Mouse (Mus musculus) heart, adult 2 months (tissue): ENCODE results near the gene Gucd1. TPM values are rescaled to one million over a fixed set of nuclear protein-coding genes. Genes with fewer than 3 reads are reported as not detected.

Experiments used
- DNase-seq, 2 experiments: peaks; one replicate each; pipeline ENCODE4 v3.0.0; 2021
- H3K27ac ChIP-seq: fragments of 200-600 bp; 2 replicates; pipeline ENCODE4 v1.8.1; 2022
- H3K27me3 ChIP-seq: fragments of 200-500 bp; 2 replicates; pipeline ENCODE4 v1.6.1; 2012; ENCODE audit warnings: mild to moderate bottlenecking, low read length, inconsistent platforms, mixed read lengths; ENCODE audit not compliant: control insufficient read depth, insufficient read depth
- H3K36me3 ChIP-seq: fragments of 200-500 bp; 2 replicates; pipeline ENCODE4 v1.6.1; 2012; ENCODE audit warnings: low read length, inconsistent platforms; ENCODE audit not compliant: control insufficient read depth, insufficient read depth
- H3K4me1 ChIP-seq: fragments of 200-500 bp; 2 replicates; pipeline ENCODE4 v1.6.1; 2011; ENCODE audit warnings: low read length; ENCODE audit not compliant: control insufficient read depth, insufficient read depth
- H3K4me3 ChIP-seq: fragments of 200-600 bp; 2 replicates; pipeline ENCODE4 v1.8.1; 2022
- H3K79me2 ChIP-seq: fragments of 200-500 bp; replicated peaks from 2 replicates; pipeline ENCODE4 v1.6.1; 2012; ENCODE audit warnings: mild to moderate bottlenecking, inconsistent platforms, low read length, moderate library complexity, mixed read lengths; ENCODE audit not compliant: control insufficient read depth, insufficient read depth
- H3K9ac ChIP-seq: fragments of 200-500 bp; 2 replicates; pipeline ENCODE4 v1.6.1; 2012; ENCODE audit warnings: low read depth, mild to moderate bottlenecking, control low read depth, inconsistent platforms, low read length, mixed read lengths
- CTCF ChIP-seq: fragments of 200-600 bp; IDR thresholded peaks from 2 replicates; pipeline ENCODE4 v1.8.1; 2022; ENCODE audit warnings: antibody characterized with exemption, mild to moderate bottlenecking, moderate library complexity
- EP300 ChIP-seq: fragments of 200-500 bp; IDR thresholded peaks from 2 replicates; pipeline ENCODE4 v1.6.1; 2011; ENCODE audit warnings: low read depth, low read length, control low read depth; ENCODE audit not compliant: insufficient read depth
- POLR2A ChIP-seq: fragments of 200-500 bp; IDR thresholded peaks from 2 replicates; pipeline ENCODE4 v1.6.1; 2011; ENCODE audit warnings: mild to moderate bottlenecking, low read depth, low read length, control low read depth; ENCODE audit not compliant: insufficient read depth
- whole genome bisulfite sequencing: fragments of 180-500 bp; shearing (Covaris S2); methylation state at CpG from one replicate; pipeline ENCODE4 v1.1.7; 2018; 5-methylcytosine and 5-hydroxymethylcytosine counted together
- intact Hi-C: fragments of 180-260 bp; cut with DNase I; formaldehyde crosslinking; loops from one replicate; pipeline ENCODE4 v1.15.1; 2025
- polyA plus RNA-seq: library from polyadenylated mRNA; depleted of rRNA; stranded (reverse); fragments of >200 nt; gene quantifications from 2 replicates; pipeline ENCODE4 v1.2.3, GENCODE M21; 2012
- total RNA-seq, 2 experiments: library from RNA; stranded (reverse); gene quantifications; 2 replicates each; pipeline ENCODE4 v1.2.3; 2021

The Gucd1 gene
- total and polyA plus RNA-seq, 3 experiments: 33.2 to 44.7 (median 37.7) TPM

- whole genome bisulfite sequencing: 31% methylated on average over 8 of the region's 8 CpGs
- DNase-seq: no peak
- peaks cover 3% of the 10 kb centered on the region for H3K4me1 ChIP-seq
- no peak overlapping the region for H3K9ac ChIP-seq
- H3K36me3 ChIP-seq: no peaks in the 10 kb centered on the region
- no peak overlapping the region for H3K4me3 ChIP-seq
- TF ChIP-seq POLR2A (no peak), CTCF (no peak), EP300 (no peak)
- H3K27ac ChIP-seq: no peak overlapping the region
- intact Hi-C loops: no loop called here
- H3K79me2 ChIP-seq: no peaks in the 10 kb centered on the region
- no peaks in the 10 kb centered on the region for H3K27me3 ChIP-seq
Observed at GRCm38 (mm10) chr10:75445030-75445429, 72.7 kb downstream of the Gucd1 start.

GRCm38 (mm10) chr10:75444111-75444826 lies 73.5 kb downstream of the Gucd1 start:
- DNase-seq: no peak
- H3K4me3 ChIP-seq: no peak overlapping the region
- no peaks in the 10 kb centered on the region for H3K27me3 ChIP-seq
- H3K4me1 ChIP-seq: peaks cover 5% of the 10 kb centered on the region
- no peak overlapping the region for H3K9ac ChIP-seq
- no peaks in the 10 kb centered on the region for H3K79me2 ChIP-seq
- no peak overlapping the region for H3K27ac ChIP-seq
- intact Hi-C loops: no loop called here
- no peaks in the 10 kb centered on the region for H3K36me3 ChIP-seq
- WGBS: 82% methylated on average over 19 of the region's 19 CpGs
- TF ChIP-seq POLR2A (no peak), CTCF (no peak), EP300 (no peak)

GRCm38 (mm10) chr10:75443017-75443416 lies 74.8 kb downstream of the Gucd1 start:
- Histone ChIP-seq H3K27ac (no peak overlapping the region), H3K27me3 (no peaks in the 10 kb centered on the region), H3K79me2 (no peaks in the 10 kb centered on the region), H3K9ac (no peak overlapping the region), H3K4me1 (peaks cover 3% of the 10 kb centered on the region), H3K4me3 (no peak overlapping the region), H3K36me3 (no peaks in the 10 kb centered on the region)
- intact Hi-C loops: no loop called here
- no peak for DNase-seq
- TF ChIP-seq POLR2A: no peak
- TF ChIP-seq CTCF: peak; percentile 43
- no peak for TF ChIP-seq EP300
- WGBS: 93% methylated on average over 4 of the region's 4 CpGs

DNA sequence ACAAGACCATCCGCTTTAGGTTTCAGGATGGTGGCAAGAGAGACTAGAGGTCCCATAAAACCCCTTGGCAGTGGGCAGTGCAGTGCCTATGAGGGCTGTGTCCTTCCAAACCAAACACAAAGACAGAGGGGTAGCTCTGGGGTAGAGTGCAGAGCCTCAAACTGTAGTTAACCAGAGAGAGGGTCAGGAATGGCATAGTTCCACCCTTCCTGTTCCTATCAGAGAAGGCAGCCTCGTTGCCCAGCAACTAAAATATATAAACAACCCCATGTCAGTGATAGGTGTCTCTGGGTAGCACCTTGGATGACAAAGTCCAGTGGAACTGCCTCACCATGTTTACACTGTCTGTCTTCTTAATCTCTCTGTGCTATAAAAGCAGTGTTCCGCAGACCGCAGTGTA lies 76.0 kb downstream of the Gucd1 start:
- TF ChIP-seq CTCF (no peak), EP300 (no peak), POLR2A (no peak)

GRCm38 (mm10) chr10:75440756-75441155 lies 77.0 kb downstream of the Gucd1 start:
- H3K36me3 ChIP-seq: no peaks in the 10 kb centered on the region
- no peak for DNase-seq
- H3K4me3 ChIP-seq: no peak overlapping the region
- WGBS: 96% methylated on average over 3 of the region's 3 CpGs
- TF ChIP-seq POLR2A (no peak), EP300 (no peak), CTCF (no peak)
- intact Hi-C loops: loop anchor here (1.0 kb wide), 1 partner anchor 46 kb away; no protein-coding TSS in a partner anchor
- H3K79me2 ChIP-seq: no peaks in the 10 kb centered on the region
- no peak overlapping the region for H3K9ac ChIP-seq
- H3K27me3 ChIP-seq: no peaks in the 10 kb centered on the region
- H3K27ac ChIP-seq: no peak overlapping the region
- peaks cover 5% of the 10 kb centered on the region for H3K4me1 ChIP-seq

More for the DNA sequence above, 76.0 kb downstream of the Gucd1 start:
- Histone ChIP-seq H3K27me3 (no peaks in the 10 kb centered on the region), H3K4me1 (peaks cover 4% of the 10 kb centered on the region), H3K4me3 (no peak overlapping the region), H3K79me2 (no peaks in the 10 kb centered on the region), H3K9ac (no peak overlapping the region), H3K36me3 (no peaks in the 10 kb centered on the region), H3K27ac (no peak overlapping the region)
- DNase-seq: no peak
- intact Hi-C loops: loop anchor here (1.0 kb wide), 1 partner anchor 45 kb away; no protein-coding TSS in a partner anchor
- 56% methylated on average over 4 of the region's 4 CpGs for WGBS

DNA sequence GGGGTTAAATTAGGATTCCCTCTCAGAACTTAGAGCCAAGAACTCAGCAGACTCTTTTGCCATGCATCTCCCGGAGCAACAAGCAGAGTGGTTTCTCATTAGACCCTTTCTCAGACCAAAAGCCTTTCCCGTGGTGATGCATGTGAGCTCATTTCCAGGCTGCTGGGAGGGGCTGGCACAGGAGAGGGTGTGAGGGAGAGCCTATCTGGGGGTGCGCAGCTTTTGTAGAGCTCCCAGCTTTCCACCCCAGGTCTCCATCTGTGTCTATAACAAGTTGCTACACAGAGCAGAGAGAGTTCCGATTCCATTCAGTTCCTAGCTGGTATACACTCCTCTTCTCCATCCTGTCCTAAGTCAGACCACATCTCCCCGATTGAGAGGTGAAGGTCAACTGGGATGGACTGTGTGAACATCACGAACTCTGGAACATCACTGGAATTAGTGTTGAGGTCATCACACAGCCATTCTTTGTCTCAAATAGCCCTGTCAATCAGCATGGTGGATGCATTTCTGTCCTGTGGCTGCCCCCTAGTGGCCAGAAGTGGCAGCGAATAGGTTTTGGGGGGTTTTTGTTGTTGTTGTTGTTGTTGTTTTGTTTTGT lies 78.5 kb downstream of the Gucd1 start:
- H3K9ac ChIP-seq: no peak overlapping the region
- TF ChIP-seq POLR2A (no peak), CTCF (peak; percentile 90), EP300 (0 out of 2 replicates have a peak, but pooled peaks have one; percentile 9)
- no peak overlapping the region for H3K4me3 ChIP-seq
- H3K36me3 ChIP-seq: no peaks in the 10 kb centered on the region
- 26% methylated on average over 7 of the region's 7 CpGs for WGBS
- H3K27ac ChIP-seq: 0 out of 2 replicates have a peak overlapping the region, but pooled peaks have one; percentile 9
- H3K4me1 ChIP-seq: peaks cover 5% of the 10 kb centered on the region
- H3K79me2 ChIP-seq: no peaks in the 10 kb centered on the region
- H3K27me3 ChIP-seq: no peaks in the 10 kb centered on the region
- DNase-seq: peak in 1 of 2 experiments; percentile 62
- intact Hi-C loops: loop anchor here (1.0 to 5.0 kb wide), 2 partner anchors 47 to 184 kb away; no protein-coding TSS in a partner anchor
